Mouse (Mus musculus): Measurements from ENCODE around the gene Gkn3.

The Gkn3 gene

GRCm38 (mm10) chr6:87369223-87369622 lies 19.5 kb downstream of the Gkn3 start:
- no peak for DNase-seq (ENCODE audit: extremely low read depth, low read depth, low spot score)

- DNase-seq (ENCODE audit: extremely low read depth, low read depth, low spot score): no peak
Measured at GRCm38 (mm10) chr6:87354441-87354840, 34.3 kb downstream of the Gkn3 start.

DNA sequence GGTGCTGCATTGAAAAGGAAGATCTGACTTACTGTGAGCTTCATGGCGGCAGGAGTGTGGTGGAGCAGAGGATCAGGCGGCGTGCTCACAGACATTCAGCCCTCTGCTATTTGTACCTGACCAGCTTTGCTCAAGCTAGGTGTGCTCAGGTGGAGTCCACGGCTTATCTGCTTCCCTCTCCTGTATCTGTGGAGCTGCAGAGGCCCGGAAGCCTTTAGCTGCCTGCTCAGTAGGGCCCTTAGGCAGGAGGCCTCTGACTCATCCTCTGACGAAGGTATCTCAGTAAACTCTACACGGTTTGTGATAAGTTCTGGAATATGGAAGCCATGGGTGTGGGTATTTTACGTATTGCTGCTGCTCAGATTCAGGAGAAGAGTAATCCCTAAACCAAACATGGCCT lies 37.9 kb downstream of the Gkn3 start, which contains the start of gene Gkn1:
Gene Gkn1, minus strand, starts transcription at position 114 of the 400 bp plus-strand sequence.
- DNase-seq (ENCODE audit: extremely low read depth, low read depth, low spot score): no peak

GRCm38 (mm10) chr6:87335935-87336295 lies 52.8 kb downstream of the Gkn3 start:
- no peak for DNase-seq (ENCODE audit: extremely low read depth, low read depth, low spot score)

DNA sequence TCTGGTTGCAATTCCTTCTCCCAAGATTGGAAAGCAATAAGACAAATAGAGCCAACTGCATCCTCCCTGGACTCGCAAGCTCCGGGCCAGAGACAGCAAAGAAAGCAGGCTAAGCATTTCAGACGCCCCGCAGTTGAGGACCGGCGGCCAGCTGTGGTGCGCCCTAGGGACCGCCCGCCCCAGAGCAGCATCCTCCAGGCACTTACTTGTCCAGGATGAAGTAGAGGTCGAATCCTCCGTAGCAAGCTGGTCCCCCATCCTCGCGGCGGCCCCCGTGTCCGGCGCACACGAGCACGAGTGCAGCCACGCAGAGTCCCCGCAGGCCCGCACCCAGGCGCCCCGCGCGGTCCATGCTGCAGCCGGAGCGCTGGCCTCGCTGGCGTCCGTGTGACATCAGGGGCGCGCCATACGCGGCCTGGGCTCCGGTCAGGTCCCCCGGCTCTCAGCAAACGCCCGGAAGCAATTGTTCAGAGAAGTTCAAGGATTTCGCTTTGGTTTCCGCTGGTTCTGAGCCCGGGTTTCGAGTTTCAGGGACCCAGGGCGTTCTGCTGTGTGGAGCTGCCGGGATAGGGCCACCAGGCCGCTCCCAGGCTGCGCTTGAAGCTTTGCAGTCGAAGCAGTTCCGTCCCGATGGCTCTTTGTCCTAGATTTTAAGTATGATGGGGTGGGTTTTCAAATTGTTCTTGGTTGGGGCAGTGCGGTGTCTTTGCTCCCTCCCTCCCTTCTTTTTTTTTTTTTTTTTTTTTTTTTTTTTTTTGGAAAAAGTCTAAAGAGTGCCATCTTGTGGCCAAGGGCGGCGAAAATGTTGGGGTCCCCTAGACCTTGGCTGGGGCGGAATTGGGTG lies 53.4 kb downstream of the Gkn3 start, which contains the start of gene Antxr1:
Gene Antxr1, minus strand, starts transcription at position 731 of the 844 bp plus-strand sequence.
- DNase-seq (ENCODE audit: extremely low read depth, low read depth, low spot score): no peak

DNA sequence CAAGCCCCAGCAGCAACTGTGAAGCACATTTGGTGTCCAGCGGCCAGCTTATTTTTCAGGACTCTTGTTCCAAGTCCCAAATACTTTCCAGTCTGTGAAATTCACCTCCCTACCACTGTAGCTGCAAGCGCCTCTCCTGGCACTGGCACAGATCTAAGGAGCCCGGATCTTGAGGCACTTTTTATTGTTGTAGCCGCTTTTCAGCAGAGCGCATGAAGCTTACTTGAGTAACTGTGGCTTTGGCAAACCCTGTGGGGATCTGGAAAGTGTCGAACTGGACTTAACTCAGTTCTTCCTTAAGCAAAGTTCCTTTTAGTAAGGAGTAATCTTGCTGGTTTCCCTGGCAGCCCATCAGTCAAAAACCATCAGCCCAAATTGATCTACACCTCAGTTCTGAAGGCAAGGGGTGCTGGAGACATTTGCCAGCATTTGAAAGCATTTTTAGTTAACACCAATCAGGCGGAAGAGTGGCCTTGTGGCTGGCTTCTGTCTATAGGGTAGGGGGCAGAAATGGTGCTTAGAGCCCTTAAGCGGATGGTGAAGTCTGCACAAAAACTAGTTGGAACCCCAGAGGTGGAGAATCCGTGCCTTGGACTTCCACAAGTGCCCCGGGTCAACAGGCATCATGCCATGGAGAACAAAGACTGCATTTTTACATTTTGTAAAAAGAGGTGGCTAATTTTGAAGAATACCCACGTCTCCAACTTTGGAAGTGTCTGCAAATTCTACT lies 54.2 kb downstream of the Gkn3 start:
- DNase-seq (ENCODE audit: extremely low read depth, low read depth, low spot score): no peak
